Mouse (Mus musculus) forebrain, embryonic 11.5 days (tissue): ENCODE measurements around the gene Gsk3a. TPM values are rescaled to one million over a fixed set of nuclear protein-coding genes. Genes with fewer than 3 reads are reported as not detected.

Experiments used
- ATAC-seq: fragments of 200-750 bp; cut with Nextera tagmentation; replicated peaks from 2 replicates; pipeline ENCODE4 v1.8.0; 2017; ENCODE audit warnings: moderate TSS enrichment; ENCODE audit not compliant: low FRiP score
- DNase-seq: peaks from one replicate; pipeline ENCODE4 v3.0.0-alpha.2; 2017; ENCODE audit warnings: low spot score
- H3K27ac ChIP-seq: fragments of 300-500 bp; sonication (generic); 2 replicates; pipeline ENCODE4 v1.5.1; 2014; ENCODE audit warnings: low read depth, low read length
- H3K27me3 ChIP-seq: fragments of 300-500 bp; sonication (generic); 2 replicates; pipeline ENCODE4 v1.6.1; 2014; ENCODE audit warnings: mild to moderate bottlenecking, low read length, mixed read lengths; ENCODE audit not compliant: control insufficient read depth, insufficient read depth
- H3K36me3 ChIP-seq: fragments of 300-500 bp; sonication (generic); 2 replicates; pipeline ENCODE4 v1.6.1; 2014; ENCODE audit warnings: mild to moderate bottlenecking, low read length, moderate library complexity, mixed read lengths; ENCODE audit not compliant: control insufficient read depth, insufficient read depth
- H3K4me1 ChIP-seq: fragments of 300-500 bp; sonication (generic); replicated peaks from 2 replicates; pipeline ENCODE4 v1.6.1; 2014; ENCODE audit warnings: low read length, mixed read lengths; ENCODE audit not compliant: control insufficient read depth, insufficient read depth
- H3K4me2 ChIP-seq: fragments of 300-500 bp; sonication (generic); 2 replicates; pipeline ENCODE4 v1.6.1; 2014; ENCODE audit warnings: low read depth, mild to moderate bottlenecking, low read length, moderate library complexity, mixed read lengths; ENCODE audit not compliant: severe bottlenecking
- H3K4me3 ChIP-seq: fragments of 300-500 bp; sonication (generic); 2 replicates; pipeline ENCODE4 v1.5.1; 2014; ENCODE audit warnings: low read depth, low read length
- H3K9ac ChIP-seq: fragments of 300-500 bp; sonication (generic); 2 replicates; pipeline ENCODE4 v1.6.1; 2014; ENCODE audit warnings: low read length
- H3K9me3 ChIP-seq: fragments of 300-500 bp; sonication (generic); 2 replicates; pipeline ENCODE4 v1.6.1; 2016; ENCODE audit warnings: low read length, mixed read lengths; ENCODE audit not compliant: control insufficient read depth
- WGBS: fragments of 180-500 bp; shearing (Covaris S2); extraction: QIAGEN DNeasy Blood & Tissue Kit; methylation state at CpG from one replicate; pipeline ENCODE4 v1.1.7; 2014; 5-methylcytosine and 5-hydroxymethylcytosine counted together
- polyA plus RNA-seq: library from polyadenylated mRNA; unstranded; fragments of >200 nt; fragmentation: Nextera tagmentation; extraction: Ambion mirVana; gene quantifications from 2 replicates; pipeline ENCODE4 v1.2.1, GENCODE M21; 2014

The Gsk3a gene
- polyA plus RNA-seq, 1 experiment from 2014 or later: 14.0 TPM

DNA sequence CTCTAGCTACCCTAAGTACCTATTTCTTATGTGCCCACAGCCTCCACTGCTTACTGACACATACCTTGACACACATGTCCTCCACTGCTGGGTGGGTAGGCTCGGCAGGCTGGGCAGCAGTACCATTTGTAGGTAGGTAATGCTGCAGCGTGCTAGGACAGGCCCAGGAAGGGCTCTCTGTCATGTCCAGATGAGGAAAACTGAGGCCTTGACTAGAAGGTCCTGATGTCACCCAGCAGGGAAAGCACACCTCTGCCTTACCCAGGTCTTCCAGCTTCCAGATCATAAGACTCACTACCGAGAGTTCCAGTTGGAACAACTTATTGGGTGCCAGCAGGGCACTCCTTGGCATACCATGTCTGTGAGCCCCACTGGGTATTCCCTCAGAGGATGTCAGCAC is 37.3 kb upstream of the Gsk3a start:
- 89% methylated on average over 3 of the region's 3 CpGs for WGBS

DNA sequence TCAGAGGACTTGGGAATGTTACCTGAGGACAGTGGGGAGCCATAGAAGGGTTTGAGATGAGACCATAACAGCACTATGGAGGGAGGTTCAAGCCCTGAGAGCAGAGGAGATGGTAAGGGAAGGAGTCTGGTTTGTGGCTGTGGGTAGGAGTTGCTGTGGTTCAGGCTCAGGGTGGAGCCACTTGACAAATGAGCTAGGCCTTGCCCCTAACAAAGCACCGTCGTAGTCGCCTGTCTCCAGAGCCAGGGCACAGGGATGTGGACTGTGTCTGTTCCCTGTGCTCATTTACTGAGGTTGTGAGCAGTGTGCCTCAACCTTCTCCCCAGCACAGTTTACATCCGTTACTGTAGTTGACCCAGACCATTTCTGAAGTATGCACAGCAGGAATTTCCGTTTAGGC is 36.9 kb upstream of the Gsk3a start:
- peak; percentile 44 for DNase-seq
- Histone ChIP-seq H3K4me2 (no peak overlapping the region), H3K4me1 (peaks cover 18% of the 10 kb centered on the region), H3K9ac (no peak overlapping the region; the same call in 1 of the 2 replicates), H3K27ac (no peak overlapping the region), H3K36me3 (no peaks in the 10 kb centered on the region; the same call in 1 of the 2 replicates), H3K27me3 (no peaks in the 10 kb centered on the region), H3K9me3 (no peaks in the 10 kb centered on the region), H3K4me3 (no peak overlapping the region)
- WGBS: 69% methylated on average over 5 of the region's 5 CpGs
- ATAC-seq: no peak

More for the DNA sequence above, 37.3 kb upstream of the Gsk3a start:
- H3K27me3 ChIP-seq: no peaks in the 10 kb centered on the region
- peaks cover 18% of the 10 kb centered on the region for H3K4me1 ChIP-seq
- H3K4me2 ChIP-seq: no peak overlapping the region
- peak; percentile 27 for DNase-seq
- H3K27ac ChIP-seq: no peak overlapping the region
- H3K36me3 ChIP-seq: no peaks in the 10 kb centered on the region; the same call in 1 of the 2 replicates
- H3K4me3 ChIP-seq: no peak overlapping the region
- H3K9me3 ChIP-seq: no peaks in the 10 kb centered on the region
- ATAC-seq: no peak
- peak overlapping the region; percentile 3; the same call in 1 of the 2 replicates for H3K9ac ChIP-seq

DNA sequence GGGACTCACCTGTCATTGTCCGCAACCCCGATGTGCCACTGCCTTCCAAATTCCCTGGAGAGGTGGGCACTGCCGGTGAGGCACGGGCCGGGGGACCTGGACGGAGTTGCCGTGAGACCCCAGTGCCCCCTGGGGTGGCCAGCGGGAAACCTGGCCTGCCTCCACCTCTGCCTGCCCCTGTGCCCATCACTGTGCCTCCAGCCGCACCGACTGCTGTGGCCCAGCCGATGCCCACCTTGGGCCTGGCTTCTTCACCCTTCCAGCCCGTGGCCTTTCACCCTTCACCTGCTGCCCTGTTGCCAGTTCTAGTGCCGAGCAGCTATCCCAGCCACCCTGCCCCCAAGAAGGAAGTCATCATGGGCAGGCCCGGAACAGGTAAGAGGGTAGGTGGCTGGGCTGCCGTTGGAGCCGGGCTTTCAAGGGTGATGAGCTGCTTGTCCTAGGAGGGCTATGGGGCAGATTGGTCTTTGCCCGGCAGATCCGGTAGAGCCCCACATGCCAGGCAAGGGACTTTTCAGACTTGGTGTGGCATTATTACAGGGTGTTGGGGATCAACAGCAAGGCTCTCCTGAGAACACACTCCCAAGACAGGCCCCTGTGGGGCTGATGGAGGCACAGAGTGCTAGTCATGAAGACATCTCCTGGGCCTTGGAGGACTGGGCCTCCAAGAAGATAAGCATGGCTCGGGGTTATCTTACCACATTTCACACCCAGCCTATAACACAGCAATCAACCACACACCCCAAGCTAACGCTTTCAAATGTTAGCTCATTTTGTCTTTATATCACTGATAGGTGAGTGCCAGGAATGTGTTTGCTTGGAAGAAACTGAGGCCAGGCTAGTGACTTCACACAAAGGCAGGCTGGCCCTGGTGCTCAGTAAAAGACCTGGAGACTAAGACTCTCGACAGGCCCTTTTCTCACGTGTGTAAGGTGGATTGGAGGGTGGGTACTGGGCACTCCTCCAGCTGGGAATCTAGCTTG is 35.9 kb upstream of the Gsk3a start:
- DNase-seq: peak; percentile 53
- ATAC-seq: no peak
- Histone ChIP-seq H3K9me3 (no peaks in the 10 kb centered on the region), H3K27me3 (no peaks in the 10 kb centered on the region), H3K36me3 (no peaks in the 10 kb centered on the region; the same call in 1 of the 2 replicates), H3K4me2 (no peak overlapping the region), H3K4me3 (no peak overlapping the region), H3K9ac (no peak overlapping the region; the same call in 1 of the 2 replicates), H3K4me1 (peaks cover 16% of the 10 kb centered on the region), H3K27ac (no peak overlapping the region)
- 93% methylated on average over 22 of the region's 22 CpGs for WGBS

- peaks cover 12% of the 10 kb centered on the region; the same call in 1 of the 2 replicates for H3K4me1 ChIP-seq
- H3K27me3 ChIP-seq: no peaks in the 10 kb centered on the region
- DNase-seq (peak; percentile 47), ATAC-seq (no peak)
- 91% methylated on average over 37 of the region's 38 CpGs for WGBS
- no peak overlapping the region for H3K9ac ChIP-seq
- no peak overlapping the region for H3K4me3 ChIP-seq
- no peaks in the 10 kb centered on the region for H3K9me3 ChIP-seq
- no peak overlapping the region for H3K4me2 ChIP-seq
- no peak overlapping the region for H3K27ac ChIP-seq
- H3K36me3 ChIP-seq: no peaks in the 10 kb centered on the region; the same call in 1 of the 2 replicates
These were observed 35.0 kb upstream of the Gsk3a start for GRCm38 (mm10) chr7:25272445-25273258.

- ATAC-seq: no peak
- peak; percentile 51 for DNase-seq
- no peak overlapping the region for H3K4me2 ChIP-seq
- peaks cover 10% of the 10 kb centered on the region; the same call in 1 of the 2 replicates for H3K4me1 ChIP-seq
- no peak overlapping the region for H3K9ac ChIP-seq
- no peak overlapping the region for H3K27ac ChIP-seq
- no peak overlapping the region for H3K4me3 ChIP-seq
- 91% methylated on average over 30 of the region's 30 CpGs for WGBS
- no peaks in the 10 kb centered on the region for H3K9me3 ChIP-seq
- no peaks in the 10 kb centered on the region for H3K27me3 ChIP-seq
- no peaks in the 10 kb centered on the region; the same call in 1 of the 2 replicates for H3K36me3 ChIP-seq
These were observed 34.2 kb upstream of the Gsk3a start for GRCm38 (mm10) chr7:25271651-25272444.

GRCm38 (mm10) chr7:25270652-25271633 is 33.3 kb upstream of the Gsk3a start:
- H3K27ac ChIP-seq: no peak overlapping the region
- no peaks in the 10 kb centered on the region for H3K27me3 ChIP-seq
- WGBS: 89% methylated on average over 35 of the region's 35 CpGs
- no peak overlapping the region for H3K9ac ChIP-seq
- DNase-seq (peak; percentile 50), ATAC-seq (no peak)
- H3K36me3 ChIP-seq: no peaks in the 10 kb centered on the region; the same call in 1 of the 2 replicates
- no peaks in the 10 kb centered on the region for H3K9me3 ChIP-seq
- H3K4me1 ChIP-seq: peaks cover 12% of the 10 kb centered on the region; the same call in 1 of the 2 replicates
- H3K4me2 ChIP-seq: no peak overlapping the region
- no peak overlapping the region for H3K4me3 ChIP-seq

- H3K4me2 ChIP-seq: no peak overlapping the region; the same call in 1 of the 2 replicates
- WGBS: 85% methylated on average over 8 of the region's 8 CpGs
- no peaks in the 10 kb centered on the region for H3K9me3 ChIP-seq
- H3K27ac ChIP-seq: no peak overlapping the region
- DNase-seq (peak; percentile 40), ATAC-seq (no peak)
- no peak overlapping the region for H3K4me3 ChIP-seq
- no peaks in the 10 kb centered on the region; the same call in 1 of the 2 replicates for H3K36me3 ChIP-seq
- H3K9ac ChIP-seq: 0 out of 2 replicates have a peak overlapping the region, but pooled peaks have one; percentile 7
- peaks cover 9% of the 10 kb centered on the region; the same call in 1 of the 2 replicates for H3K4me1 ChIP-seq
- no peaks in the 10 kb centered on the region for H3K27me3 ChIP-seq
These were observed 32.1 kb upstream of the Gsk3a start for GRCm38 (mm10) chr7:25269545-25270271.
